Mouse (Mus musculus) C2C12 (cell line): ENCODE measurements around the gene Sptb. TPM values are rescaled to one million over a fixed set of nuclear protein-coding genes. Genes with fewer than 3 reads are reported as not detected.

Source experiments
- H3K27me3 ChIP-seq: one replicate; pipeline ENCODE4 v1.6.1; 2011; ENCODE audit not compliant: control insufficient read depth, insufficient read depth, insufficient read length
- H3K36me3 ChIP-seq: one replicate; pipeline ENCODE4 v1.6.1; 2011; ENCODE audit not compliant: control insufficient read depth, insufficient read depth
- H3K4me3 ChIP-seq: one replicate; pipeline ENCODE4 v1.5.1; 2011; ENCODE audit warnings: mild to moderate bottlenecking, control low read depth; ENCODE audit not compliant: poor library complexity, insufficient read depth, severe bottlenecking
- H3K79me2 ChIP-seq: one replicate; pipeline ENCODE4 v1.6.1; 2011; ENCODE audit not compliant: control insufficient read depth, insufficient read depth
- H3K79me3 ChIP-seq: one replicate; pipeline ENCODE4 v1.6.1; 2011; ENCODE audit warnings: low read depth, control low read depth
- H3ac ChIP-seq: one replicate; pipeline ENCODE3; 2011; ENCODE audit warnings: low read depth; ENCODE audit not compliant: control insufficient read depth, insufficient read length
- CEBPB ChIP-seq: IDR thresholded peaks from one replicate; pipeline ENCODE4 v1.6.1; 2011; ENCODE audit warnings: low read depth, mild to moderate bottlenecking, control low read depth, moderate library complexity
- CTCF ChIP-seq: IDR thresholded peaks from one replicate; pipeline ENCODE4 v1.5.1; 2011; ENCODE audit not compliant: control insufficient read depth, insufficient read depth, insufficient read length
- FOSL1 ChIP-seq: IDR thresholded peaks from one replicate; pipeline ENCODE4 v1.8.0; 2011; ENCODE audit warnings: mild to moderate bottlenecking, low read length; ENCODE audit not compliant: poor library complexity, insufficient read depth, severe bottlenecking
- MAX ChIP-seq: IDR thresholded peaks from one replicate; pipeline ENCODE4 v1.6.1; 2011; ENCODE audit warnings: mild to moderate bottlenecking, control low read depth
- MYOD1 ChIP-seq: IDR thresholded peaks from one replicate; pipeline ENCODE4 v1.6.1; 2011; ENCODE audit warnings: low read depth; ENCODE audit not compliant: control insufficient read depth, insufficient read length
- MYOG ChIP-seq: IDR thresholded peaks from one replicate; pipeline ENCODE4 v1.6.1; 2011; ENCODE audit not compliant: control insufficient read depth, insufficient read length; ENCODE audit errors: extremely low read depth
- USF1 ChIP-seq: IDR thresholded peaks from one replicate; pipeline ENCODE4 v1.6.1; 2011; ENCODE audit warnings: low read depth, mild to moderate bottlenecking, control low read depth, moderate library complexity
- microRNA-seq: library from miRNA; unstranded; fragments of <30 nt; microRNA quantifications from one replicate; pipeline ENCODE4, GENCODE M21; 2019; ENCODE audit warnings: borderline microRNAs expressed
- polyA plus RNA-seq: library from polyadenylated mRNA; unstranded; fragments of >200 nt; fragmentation: generic; extraction: Trizol; gene quantifications from one replicate; pipeline ENCODE4 v1.2.1, GENCODE M21; 2012; ENCODE audit warnings: missing spikeins

The Sptb gene
- polyA plus RNA-seq, 1 experiment: 0.15 TPM

DNA sequence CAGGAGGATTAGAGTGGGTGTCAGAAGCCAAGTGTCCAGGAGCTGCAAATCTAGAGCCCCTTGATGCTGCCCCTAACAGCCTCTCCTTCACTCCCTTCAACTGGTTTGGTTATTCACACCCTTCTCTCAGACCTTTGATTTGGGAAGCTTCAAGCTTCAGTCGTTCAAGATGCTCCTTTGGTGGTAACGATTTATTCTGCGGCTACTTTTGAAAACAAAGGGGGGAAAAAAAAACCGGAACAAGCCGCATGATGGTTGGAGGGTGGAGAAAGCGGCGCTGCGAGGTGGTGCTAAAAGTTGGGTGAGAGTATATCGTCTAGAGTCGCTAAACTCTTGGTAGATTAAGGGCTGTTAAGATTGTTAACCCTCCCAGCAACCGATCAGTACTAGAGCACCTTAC is 176.1 kb downstream of the Sptb start:
- Histone ChIP-seq H3K36me3 (peaks cover 5% of the 10 kb centered on the region), H3K79me2 (peaks cover 58% of the 10 kb centered on the region)
- TF ChIP-seq CEBPB (no peak), MYOG (no peak), FOSL1 (no peak), MYOD1 (no peak)

DNA sequence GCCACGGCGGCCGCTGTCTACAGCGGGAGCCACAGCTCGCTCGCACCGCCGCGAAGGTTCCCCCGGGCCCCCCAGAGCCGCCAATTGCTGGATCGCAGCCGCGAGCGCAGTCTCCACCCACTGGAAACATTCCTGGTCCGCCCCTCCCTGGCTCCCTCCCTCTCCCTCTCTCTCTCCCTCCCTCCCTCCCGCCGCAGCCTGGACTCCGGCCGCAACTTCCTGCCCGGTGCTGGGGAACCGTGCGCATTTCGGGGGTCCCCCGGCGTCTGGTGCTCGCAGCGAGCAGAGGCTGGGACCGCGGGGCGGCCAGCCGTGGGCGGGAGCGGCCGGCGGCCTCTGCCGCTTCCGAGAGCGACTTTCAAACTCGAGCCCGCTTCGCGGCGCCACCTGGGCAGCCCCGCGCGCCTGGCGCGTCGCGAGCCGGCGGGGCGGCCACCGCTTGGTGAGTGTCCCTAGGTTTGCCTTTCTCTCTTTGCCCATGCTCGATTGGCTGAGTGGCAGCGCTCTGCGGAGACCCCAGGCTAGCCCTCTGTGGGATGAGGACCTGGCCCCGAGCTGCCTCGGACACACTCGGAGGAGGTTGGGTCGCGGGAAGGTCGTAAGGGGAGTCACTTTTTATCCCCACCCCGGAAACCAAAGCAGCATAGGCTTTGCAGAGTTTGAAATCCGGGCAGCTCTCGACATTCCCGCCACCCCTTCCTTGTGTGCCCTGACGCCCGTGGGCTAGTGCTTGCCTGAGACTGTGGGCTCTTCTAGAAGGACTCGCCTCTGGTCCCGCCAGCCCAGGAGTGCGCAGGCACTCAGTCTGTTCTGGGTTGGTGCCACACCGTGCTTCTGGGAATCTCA is 176.7 kb downstream of the Sptb start:
- Histone ChIP-seq H3ac (peak overlapping the region; percentile 89), H3K36me3 (peaks cover 5% of the 10 kb centered on the region), H3K79me2 (peaks cover 52% of the 10 kb centered on the region), H3K4me3 (peak overlapping the region; percentile 65), H3K79me3 (peaks cover 44% of the 10 kb centered on the region), H3K27me3 (no peaks in the 10 kb centered on the region)
- no peak for TF ChIP-seq FOSL1
- TF ChIP-seq MAX: peak; percentile 74

More for the DNA sequence above, 176.1 kb downstream of the Sptb start:
- H3K4me3 ChIP-seq: peak overlapping the region; percentile 65
- peaks cover 51% of the 10 kb centered on the region for H3K79me3 ChIP-seq
- H3K27me3 ChIP-seq: no peaks in the 10 kb centered on the region
- H3ac ChIP-seq: peak overlapping the region; percentile 86

DNA sequence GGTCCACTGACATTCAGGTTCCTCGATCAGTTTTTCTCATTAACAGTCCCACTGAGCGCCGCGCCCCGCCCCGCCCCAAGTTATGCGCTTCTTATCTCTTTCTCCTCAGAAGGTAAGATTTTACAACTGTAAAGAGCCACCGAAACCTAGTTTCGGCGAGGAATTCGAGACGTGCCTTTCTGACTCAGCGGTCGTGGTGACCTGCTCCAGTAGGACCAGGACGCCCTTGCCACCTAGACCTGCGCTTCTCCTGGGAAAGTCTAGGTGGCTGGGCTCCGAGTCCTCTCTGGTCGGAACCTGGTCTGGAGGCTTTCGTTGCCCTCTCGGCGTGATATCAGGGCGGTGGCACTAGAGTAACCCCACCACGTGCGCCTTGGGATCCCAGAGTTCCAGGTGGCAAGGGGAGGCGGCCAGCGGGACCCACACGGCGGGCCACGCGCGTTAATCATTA is 177.4 kb downstream of the Sptb start:
- no peak for TF ChIP-seq USF1
- no peak for TF ChIP-seq FOSL1
- no peak for TF ChIP-seq CTCF
- no peak for TF ChIP-seq MYOG
- no peak for TF ChIP-seq MYOD1
- no peak for TF ChIP-seq CEBPB
- TF ChIP-seq MAX: no peak
- peaks cover 5% of the 10 kb centered on the region for H3K36me3 ChIP-seq
- H3K79me2 ChIP-seq: peaks cover 46% of the 10 kb centered on the region
- H3K27me3 ChIP-seq: no peaks in the 10 kb centered on the region
- H3K79me3 ChIP-seq: peaks cover 38% of the 10 kb centered on the region
- H3K4me3 ChIP-seq: peak overlapping the region; percentile 65
- peak overlapping the region; percentile 89 for H3ac ChIP-seq

DNA sequence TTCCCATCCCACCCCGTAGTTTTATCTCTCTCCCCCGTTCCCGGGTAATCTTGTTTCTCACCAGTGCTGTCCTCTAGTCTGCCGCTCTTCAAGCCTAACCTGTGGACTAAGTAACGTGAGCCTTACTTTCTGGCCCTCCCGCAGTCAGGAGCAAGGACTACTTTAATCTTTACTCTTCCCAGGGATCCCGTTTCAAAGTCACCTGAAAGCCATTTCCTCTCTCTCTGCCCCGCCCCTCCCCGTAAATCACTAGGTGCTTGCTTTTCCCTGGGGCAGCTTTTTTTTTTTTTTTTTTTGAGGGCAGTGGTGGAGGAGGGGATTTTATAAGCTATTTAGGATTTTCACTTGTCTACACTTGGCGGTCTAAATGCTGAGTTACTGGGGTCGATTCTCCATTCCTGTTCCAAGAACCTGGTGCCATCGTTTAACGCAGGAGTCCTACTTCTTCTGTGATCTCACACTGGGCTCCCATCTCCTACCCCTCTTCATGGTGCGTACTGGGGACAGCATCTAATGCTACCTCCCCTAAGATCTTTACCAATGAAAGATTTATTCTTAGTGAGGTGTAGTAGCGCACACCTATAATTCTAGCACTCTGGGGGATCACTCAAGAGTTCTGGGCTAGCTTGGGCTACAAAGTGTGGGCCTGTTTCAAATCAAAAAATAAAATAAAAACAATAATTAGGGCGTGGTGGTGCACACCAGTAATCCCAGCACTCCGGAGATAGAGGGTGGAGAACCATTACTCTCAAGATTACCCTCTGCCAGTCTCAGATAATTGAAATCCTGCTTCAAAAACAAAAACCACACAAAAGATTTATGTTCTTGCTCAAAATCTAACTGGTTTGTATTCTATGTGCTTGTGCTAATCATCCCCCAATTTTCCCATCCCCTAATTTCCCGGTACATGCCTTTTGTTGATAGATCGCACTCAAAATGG is 178.1 kb downstream of the Sptb start:
- Histone ChIP-seq H3ac (no peak overlapping the region), H3K79me3 (peaks cover 32% of the 10 kb centered on the region), H3K27me3 (no peaks in the 10 kb centered on the region), H3K36me3 (peaks cover 5% of the 10 kb centered on the region), H3K79me2 (peaks cover 39% of the 10 kb centered on the region), H3K4me3 (peak overlapping the region; percentile 65)
- TF ChIP-seq MAX (no peak), CEBPB (no peak), CTCF (no peak)

DNA sequence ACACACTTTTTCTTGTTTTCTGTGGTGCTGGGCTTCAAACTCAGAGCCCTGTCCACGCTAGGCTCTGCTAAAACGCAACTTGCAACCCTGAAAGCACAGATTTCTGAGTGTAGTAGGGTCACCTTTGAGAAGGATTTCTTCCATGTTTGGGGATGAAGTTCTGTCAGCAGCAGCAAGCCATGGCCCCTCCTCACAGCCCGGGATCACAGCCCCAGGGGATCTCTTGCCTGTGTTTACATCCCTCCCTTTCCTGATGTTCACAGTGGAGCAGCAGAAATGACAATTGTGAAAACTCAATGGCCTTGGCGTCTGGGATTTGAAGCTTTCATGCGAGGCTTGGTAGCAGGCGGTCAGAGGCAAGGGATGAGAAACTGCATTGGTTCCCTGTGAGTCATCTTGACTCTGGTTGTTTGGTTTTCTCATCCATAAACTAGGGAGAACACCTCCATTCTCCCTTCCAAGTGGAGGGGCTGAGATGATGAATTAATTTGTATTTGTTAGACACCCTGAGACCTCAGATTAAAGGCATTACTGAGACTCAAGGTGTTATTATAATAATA is 179.7 kb downstream of the Sptb start, which contains the start of gene Plekhg3:
TSS of gene Plekhg3 (plus strand) at position 312 of the 560 bp plus-strand sequence.
- peaks cover 23% of the 10 kb centered on the region for H3K79me2 ChIP-seq
- no peak for TF ChIP-seq FOSL1
- no peak for TF ChIP-seq USF1
- no peak for TF ChIP-seq MYOG
- TF ChIP-seq MYOD1: no peak
- TF ChIP-seq CEBPB: no peak
- no peak for TF ChIP-seq MAX
- TF ChIP-seq CTCF: no peak
- H3K27me3 ChIP-seq: no peaks in the 10 kb centered on the region
- peaks cover 16% of the 10 kb centered on the region for H3K79me3 ChIP-seq
- H3K36me3 ChIP-seq: no peaks in the 10 kb centered on the region
- H3ac ChIP-seq: no peak within 1 kb of the TSS
- H3K4me3 ChIP-seq: no peak within 1 kb of the TSS

Small RNA genes within 50 kb of the gene (microRNA-seq; reads per million reads assigned to microRNA genes)
- gene Mir5135: 0.32 reads per million

Other genes starting within 250 kb of the Sptb start
- gene Plekhg3, start 179.7 kb downstream of the Sptb start, polyA plus RNA-seq: 9.3 TPM
- gene Churc1, start 55.0 kb upstream of the Sptb start, polyA plus RNA-seq: 62.0 TPM
- 19.6 TPM for gene Fntb, start 55.0 kb upstream of the Sptb start, polyA plus RNA-seq
- not detected for gene Gpx2, start 85.0 kb upstream of the Sptb start, polyA plus RNA-seq
- gene Rab15, start 112.4 kb upstream of the Sptb start, polyA plus RNA-seq: 0.06 TPM